Mouse (Mus musculus) testis, postnatal 14 days (tissue): Measurements from ENCODE around the gene Pbx4.

Source experiments
- DNase-seq: peaks from one replicate; pipeline ENCODE4 v3.0.0; 2021; ENCODE audit warnings: low spot score

The Pbx4 gene

GRCm38 (mm10) chr8:69900895-69901451 lies 68.7 kb downstream of the Pbx4 start:
- no peak for DNase-seq

DNA sequence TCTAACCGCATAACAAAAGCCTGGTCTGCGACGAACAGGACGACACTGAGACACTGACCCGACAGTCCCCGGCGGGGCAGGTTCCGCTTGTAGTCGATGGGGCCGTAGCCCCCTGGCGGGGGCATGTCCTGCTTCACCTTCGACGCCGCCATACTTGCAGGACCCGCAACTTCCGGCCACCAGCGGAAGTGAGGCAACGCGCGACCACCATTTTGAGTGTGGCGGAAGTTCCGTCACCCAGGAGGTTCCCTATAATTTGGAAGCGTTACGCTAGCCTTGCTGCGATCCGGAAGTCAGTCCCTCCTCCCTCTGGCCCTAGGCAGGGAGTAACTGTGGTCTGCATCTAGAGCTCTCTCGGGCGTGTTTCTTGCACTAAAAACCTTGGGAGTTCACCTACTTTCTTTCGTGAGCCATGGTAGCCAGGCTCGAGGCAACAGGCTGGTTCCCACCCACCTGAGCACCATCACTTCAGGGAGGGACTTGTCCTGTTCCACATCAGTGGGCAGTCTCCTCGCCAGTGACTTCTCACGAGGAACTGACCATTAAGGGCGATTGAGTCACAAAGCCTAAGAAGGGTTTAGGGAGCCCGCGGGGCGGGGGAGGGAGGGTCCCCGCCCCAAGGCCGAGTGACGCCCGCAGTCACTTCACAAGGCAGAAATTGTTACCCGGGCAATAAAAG lies 69.3 kb downstream of the Pbx4 start:
- peak; percentile 95 for DNase-seq

DNA sequence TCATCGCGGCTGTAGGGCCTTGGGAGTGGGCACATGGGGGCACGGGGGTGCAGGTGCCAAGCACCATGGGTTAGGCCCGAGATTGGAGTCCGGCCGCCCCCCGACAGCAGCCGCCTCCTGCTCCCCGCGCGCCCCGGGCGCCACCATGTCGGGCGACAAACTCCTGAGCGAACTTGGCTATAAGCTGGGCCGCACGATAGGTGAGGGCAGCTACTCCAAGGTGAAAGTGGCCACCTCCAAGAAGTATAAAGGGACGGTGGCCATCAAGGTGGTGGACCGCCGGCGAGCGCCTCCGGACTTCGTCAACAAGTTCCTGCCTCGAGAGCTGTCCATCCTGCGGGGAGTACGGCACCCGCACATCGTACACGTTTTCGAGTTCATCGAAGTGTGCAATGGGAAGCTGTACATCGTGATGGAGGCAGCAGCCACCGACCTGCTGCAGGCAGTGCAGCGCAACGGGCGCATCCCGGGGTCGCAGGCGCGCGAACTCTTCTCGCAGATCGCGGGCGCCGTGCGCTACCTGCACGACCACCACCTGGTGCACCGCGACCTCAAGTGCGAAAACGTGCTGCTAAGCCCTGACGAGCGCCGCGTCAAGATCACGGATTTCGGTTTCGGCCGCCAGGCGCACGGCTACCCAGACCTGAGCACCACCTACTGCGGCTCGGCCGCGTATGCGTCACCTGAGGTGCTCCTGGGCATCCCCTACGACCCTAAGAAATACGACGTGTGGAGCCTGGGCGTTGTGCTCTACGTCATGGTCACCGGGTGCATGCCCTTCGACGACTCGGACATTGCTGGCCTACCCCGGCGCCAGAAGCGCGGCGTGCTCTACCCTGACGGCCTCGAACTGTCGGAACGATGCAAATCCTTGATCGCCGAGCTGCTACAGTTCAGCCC lies 70.1 kb downstream of the Pbx4 start, which contains the start of the genes Tssk6, Ndufa13 and Yjefn3:
Gene Tssk6 (plus strand): TSS at position 22 of the 900 bp plus-strand sequence.
Gene Ndufa13 (minus strand): TSS at position 396 of the 900 bp plus-strand sequence.
Gene Yjefn3 (minus strand): TSS at position 550 of the 900 bp plus-strand sequence.
- DNase-seq, result peak; percentile 58

- DNase-seq, result peak; percentile 98
Measured at GRCm38 (mm10) chr8:69903063-69903542, 70.8 kb downstream of the Pbx4 start.

DNA sequence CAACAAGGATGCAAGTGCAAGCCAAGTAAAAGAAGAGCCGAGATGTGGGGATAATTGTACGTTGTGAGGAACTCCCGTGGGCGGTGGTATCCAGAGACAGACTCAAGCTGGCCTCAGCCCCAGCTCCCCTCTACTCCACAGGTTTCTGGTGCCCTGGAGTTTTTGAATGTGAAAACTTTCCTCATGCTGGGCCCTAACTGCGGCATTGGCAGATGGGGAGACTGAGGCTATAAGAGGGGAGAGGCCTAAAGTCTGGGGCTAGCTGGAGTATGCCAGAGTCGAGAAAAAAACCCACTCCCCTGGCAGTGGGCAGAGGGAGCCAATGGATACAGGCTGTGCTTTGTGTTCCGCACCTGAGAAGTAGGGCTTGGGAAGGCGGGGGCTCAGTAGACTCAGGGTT lies 71.8 kb downstream of the Pbx4 start:
- no peak for DNase-seq

DNA sequence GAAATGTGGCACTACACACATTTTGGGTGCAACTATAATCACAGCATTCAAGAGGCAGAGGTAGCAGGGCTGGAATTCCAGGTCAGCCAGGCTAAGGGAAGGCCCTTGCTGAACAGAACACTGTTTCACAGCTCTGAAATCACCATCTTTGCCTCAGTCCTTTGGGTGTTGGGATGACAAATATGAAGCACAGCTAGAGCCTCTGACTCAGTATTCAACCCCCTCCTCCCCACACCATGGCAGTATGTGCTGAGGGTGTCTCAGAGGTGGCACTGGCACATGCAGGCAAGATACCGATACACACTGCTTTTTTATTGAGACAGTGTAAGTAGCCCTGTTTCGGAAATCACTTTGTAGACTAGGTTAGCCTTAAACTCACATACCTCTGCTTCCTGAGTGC lies 74.0 kb downstream of the Pbx4 start:
- no peak for DNase-seq

DNA sequence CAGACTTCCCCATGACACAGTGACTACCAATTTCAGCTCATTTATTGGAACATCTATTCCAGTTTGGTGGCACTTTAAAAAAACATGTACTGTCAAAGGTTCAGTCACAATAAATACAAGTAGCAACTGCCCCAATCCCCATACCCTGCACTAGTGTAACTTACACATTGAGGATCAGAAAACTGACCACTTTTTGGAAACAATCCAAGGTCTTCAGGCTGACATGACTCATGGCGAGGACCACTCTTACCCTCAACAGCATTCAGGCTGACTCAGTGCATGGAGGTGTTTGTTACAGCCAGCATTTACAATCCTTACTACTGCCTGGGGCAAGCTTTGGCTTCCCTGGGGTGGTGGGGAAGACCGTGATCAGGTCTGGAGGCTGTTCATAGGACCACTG lies 74.8 kb downstream of the Pbx4 start:
- no peak for DNase-seq

DNA sequence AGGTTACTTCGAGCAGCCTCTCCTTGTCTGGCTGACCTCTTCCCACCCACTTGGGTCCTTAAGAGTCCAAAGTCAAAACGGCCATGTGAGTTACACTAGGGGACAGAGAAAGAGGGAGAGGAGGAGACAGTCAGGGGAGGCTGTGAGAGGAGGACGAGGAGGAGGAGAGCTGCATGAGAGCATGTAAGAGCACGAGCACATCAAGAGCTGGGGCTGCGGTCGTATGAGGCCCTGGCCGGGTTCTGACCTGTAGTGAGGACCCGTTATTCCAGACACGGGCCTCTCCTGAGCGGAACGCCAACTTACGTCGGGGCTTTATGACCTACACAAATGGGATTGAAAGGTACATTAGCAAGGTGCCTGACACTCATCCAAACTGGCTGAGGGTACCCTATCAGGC lies 79.6 kb downstream of the Pbx4 start:
- no peak for DNase-seq

DNA sequence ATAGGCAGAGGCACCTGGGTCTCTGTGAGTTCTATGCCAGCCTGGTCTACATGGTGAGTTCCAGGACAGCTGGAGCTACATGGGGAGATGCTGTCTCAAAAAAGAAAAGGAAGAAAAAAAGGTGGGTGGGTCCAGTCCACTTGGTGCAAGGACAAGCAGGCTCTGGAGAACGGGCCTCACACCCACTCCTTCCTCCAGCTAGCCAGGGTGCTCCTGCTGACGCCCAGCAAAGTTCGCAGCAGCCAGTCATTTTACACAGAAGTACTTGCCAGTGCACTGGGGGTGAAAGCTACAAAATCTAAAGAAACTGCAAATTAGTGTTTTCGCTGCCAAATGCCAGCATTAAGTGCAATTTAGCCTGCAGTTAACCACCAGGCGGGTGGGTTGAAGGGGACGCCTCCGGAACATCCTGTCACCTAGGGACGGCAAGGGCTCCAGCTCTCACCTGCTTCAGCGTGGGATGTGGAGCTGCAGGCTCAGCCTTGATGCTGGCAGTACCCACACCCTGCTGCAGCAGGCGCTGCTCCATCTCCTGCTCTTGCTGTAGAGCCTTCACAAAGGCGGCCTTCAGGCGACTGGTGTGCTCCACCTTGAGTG lies 80.3 kb downstream of the Pbx4 start:
- DNase-seq, result no peak

- DNase-seq, result no peak
Measured at GRCm38 (mm10) chr8:69914526-69914925, 82.2 kb downstream of the Pbx4 start.

- DNase-seq, result no peak
Measured at GRCm38 (mm10) chr8:69915748-69916147, 83.5 kb downstream of the Pbx4 start.

- no peak for DNase-seq
Measured at GRCm38 (mm10) chr8:69918506-69918905, 86.2 kb downstream of the Pbx4 start.

- peak; percentile 50 for DNase-seq
Measured at GRCm38 (mm10) chr8:69919010-69919409, 86.7 kb downstream of the Pbx4 start.

DNA sequence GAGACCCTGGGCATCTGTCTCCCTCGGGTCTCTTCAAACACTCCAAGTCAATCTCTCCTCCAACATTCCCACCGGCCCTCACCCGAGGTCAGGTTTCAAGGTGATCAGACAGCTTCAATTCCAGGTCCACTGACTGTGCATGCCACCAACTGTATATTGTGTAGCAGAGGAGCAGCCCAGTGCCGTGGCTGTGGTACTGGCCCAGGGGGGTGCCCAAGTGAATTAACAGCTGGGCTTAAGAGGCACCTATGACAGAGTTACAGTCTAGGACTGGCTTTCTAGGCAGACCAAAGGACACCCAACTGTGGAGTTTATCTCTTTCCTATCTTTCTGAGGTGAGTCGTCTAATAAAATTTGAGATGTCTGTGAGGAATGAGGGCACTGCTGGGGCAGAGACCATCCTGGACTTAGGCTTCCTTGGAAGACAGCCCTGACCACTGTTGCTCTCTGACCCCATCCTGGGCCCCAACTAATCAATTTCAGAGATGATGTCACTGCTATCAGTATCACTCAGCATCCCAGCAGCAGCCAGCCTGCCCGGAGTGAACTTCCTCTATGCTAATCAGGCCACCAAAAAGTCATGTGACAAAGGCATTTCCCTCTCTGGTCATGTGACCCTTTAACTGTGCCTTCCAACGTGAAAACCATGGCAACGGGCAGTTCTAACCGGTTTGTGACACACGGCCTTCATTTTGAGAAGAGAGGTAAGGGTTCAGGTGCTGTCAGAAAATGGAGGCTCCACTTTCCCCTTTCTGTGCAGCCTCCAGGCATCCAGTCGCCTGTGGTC lies 87.8 kb downstream of the Pbx4 start:
- DNase-seq, result no peak

DNA sequence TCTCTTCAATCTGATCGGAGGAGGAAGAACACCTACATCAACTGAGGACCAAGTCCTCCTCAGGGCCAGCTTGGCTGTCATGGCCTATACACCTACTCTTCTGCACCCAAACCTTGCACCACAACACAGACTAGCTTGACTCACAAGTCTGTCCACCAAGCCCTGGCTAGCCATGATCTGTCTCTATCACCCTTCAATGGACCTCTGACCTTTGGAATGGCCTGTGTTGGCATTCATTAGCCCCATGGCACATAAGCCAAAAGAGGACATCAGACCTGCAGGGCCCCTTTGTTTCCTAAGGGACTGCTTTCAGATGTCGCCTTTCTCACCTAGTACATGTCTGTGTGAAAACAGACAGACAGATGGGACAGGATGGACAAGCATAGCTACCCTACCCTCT lies 88.8 kb downstream of the Pbx4 start:
- DNase-seq, result no peak
